Mouse (Mus musculus): ENCODE measurements around the gene Slu7. TPM values are rescaled to one million over a fixed set of nuclear protein-coding genes. Genes with fewer than 3 reads are reported as not detected.
A peak's percentile ranks its signal among the peaks of the same experiment; 100 is the strongest.

Slu7 gene
- 10 to 100 TPM; 28.0 to 30.8 (median 30.1) TPM for total RNA-seq (2022)

- DNase-seq (ENCODE audit: low spot score) = peak; percentile 73
Observed at GRCm38 (mm10) chr11:43433254-43434023, at the start of gene Slu7. Gene Slu7 (plus strand): TSS chr11:43433744.

- peak; percentile 83 for DNase-seq (ENCODE audit: low spot score)
Observed at GRCm38 (mm10) chr11:43385055-43385649, 48.4 kb upstream of the Slu7 start.

GRCm38 (mm10) chr11:43385716-43386115 lies 47.8 kb upstream of the Slu7 start:
- no peak for DNase-seq (ENCODE audit: low spot score)

GRCm38 (mm10) chr11:43387004-43387880 lies 46.3 kb upstream of the Slu7 start:
- no peak for DNase-seq (ENCODE audit: low spot score)

GRCm38 (mm10) chr11:43388122-43389097 lies 45.1 kb upstream of the Slu7 start:
- DNase-seq (ENCODE audit: low spot score) = no peak

GRCm38 (mm10) chr11:43389118-43389517 lies 44.4 kb upstream of the Slu7 start:
- DNase-seq (ENCODE audit: low spot score) = no peak

- no peak for DNase-seq (ENCODE audit: low spot score)
Observed at GRCm38 (mm10) chr11:43392757-43393156, 40.8 kb upstream of the Slu7 start.

GRCm38 (mm10) chr11:43393325-43393724 lies 40.2 kb upstream of the Slu7 start:
- DNase-seq (ENCODE audit: low spot score) = no peak

- no peak for DNase-seq (ENCODE audit: low spot score)
Observed at GRCm38 (mm10) chr11:43395073-43395948, 38.2 kb upstream of the Slu7 start.

- no peak for DNase-seq (ENCODE audit: low spot score)
Observed at GRCm38 (mm10) chr11:43396246-43396645, 37.3 kb upstream of the Slu7 start.

- DNase-seq (ENCODE audit: low spot score) = no peak
Observed at GRCm38 (mm10) chr11:43396672-43397071, 36.9 kb upstream of the Slu7 start.

- DNase-seq (ENCODE audit: low spot score) = no peak
Observed at GRCm38 (mm10) chr11:43399297-43399696, 34.2 kb upstream of the Slu7 start.

- DNase-seq (ENCODE audit: low spot score) = no peak
Observed at GRCm38 (mm10) chr11:43400131-43400530, 33.4 kb upstream of the Slu7 start.

- no peak for DNase-seq (ENCODE audit: low spot score)
Observed at GRCm38 (mm10) chr11:43404150-43404807, 29.3 kb upstream of the Slu7 start.

- DNase-seq (ENCODE audit: low spot score) = no peak
Observed at GRCm38 (mm10) chr11:43408888-43409287, 24.7 kb upstream of the Slu7 start.

- no peak for DNase-seq (ENCODE audit: low spot score)
Observed at GRCm38 (mm10) chr11:43410291-43410690, 23.3 kb upstream of the Slu7 start.

- DNase-seq (ENCODE audit: low spot score) = peak; percentile 71
Observed at GRCm38 (mm10) chr11:43411413-43411812, 22.1 kb upstream of the Slu7 start.

GRCm38 (mm10) chr11:43412771-43413451 lies 20.6 kb upstream of the Slu7 start:
- peak; percentile 75 for DNase-seq (ENCODE audit: low spot score)

GRCm38 (mm10) chr11:43417201-43417600 lies 16.3 kb upstream of the Slu7 start:
- DNase-seq (ENCODE audit: low spot score) = no peak

Measured in heart, adult 8-10 months (tissue).